Mouse (Mus musculus): ENCODE data around the gene Kdm2b.

- TF ChIP-seq POLR2A (IDR thresholded peaks at IDR 0.05; ENCODE audit: control insufficient read depth in 1 of 2, insufficient read depth in 1 of 2, low read depth in 1 of 2, low read length in 2 of 2, poor library complexity in 1 of 2) (no peak), ZMIZ1 (IDR thresholded peaks at IDR 0.05; ENCODE audit: low read depth, low read length) (no peak), GATA1 (IDR thresholded peaks at IDR 0.05; ENCODE audit: low read depth, low read length) (no peak), SMC3 (IDR thresholded peaks at IDR 0.05; ENCODE audit: low read depth, low read length) (no peak), EP300 (IDR thresholded peaks at IDR 0.05; ENCODE audit: low read depth in 1 of 2, low read length in 2 of 2) (no peak), GABPA (IDR thresholded peaks at IDR 0.05; ENCODE audit: low read depth, low read length) (no peak), JUND (IDR thresholded peaks at IDR 0.05; ENCODE audit: low read depth, low read length) (no peak), CTCF (IDR thresholded peaks at IDR 0.05 in 2 of 3, conservative IDR thresholded peaks at IDR 0.05 in 1 of 3; ENCODE audit: control insufficient read depth in 1 of 3, insufficient read depth in 1 of 3, low read depth in 2 of 3, low read length in 3 of 3, poor library complexity in 1 of 3, severe bottlenecking in 1 of 3) (no peak), USF2 (IDR thresholded peaks at IDR 0.05; ENCODE audit: borderline replicate concordance in 1 of 2, insufficient read depth in 1 of 2, low read depth in 1 of 2, low read length in 2 of 2) (no peak)
These were observed 156.6 kb downstream of the Kdm2b start for GRCm38 (mm10) chr5:122832996-122833395.

All from MEL (cell line).